Mouse (Mus musculus) right cerebral cortex, postnatal 4 days (tissue): ENCODE results near the gene Slit3.

ENCODE experiments used
- DNase-seq: peaks from one replicate; pipeline ENCODE4 v3.0.0-alpha.2; 2022

Gene Slit3

GRCm38 (mm10) chr11:35663661-35664060 lies 542.6 kb downstream of the Slit3 start:
- DNase-seq = no peak

GRCm38 (mm10) chr11:35664991-35665390 lies 544.0 kb downstream of the Slit3 start:
- peak; percentile 29 for DNase-seq

GRCm38 (mm10) chr11:35667428-35667827 lies 546.4 kb downstream of the Slit3 start:
- no peak for DNase-seq

GRCm38 (mm10) chr11:35668138-35668537 lies 547.1 kb downstream of the Slit3 start:
- DNase-seq = peak; percentile 32

GRCm38 (mm10) chr11:35668750-35669149 lies 547.7 kb downstream of the Slit3 start:
- no peak for DNase-seq

- no peak for DNase-seq
Observed at GRCm38 (mm10) chr11:35669536-35669935, 548.5 kb downstream of the Slit3 start.

- no peak for DNase-seq
Observed at GRCm38 (mm10) chr11:35670181-35670580, 549.2 kb downstream of the Slit3 start.

- DNase-seq = no peak
Observed at GRCm38 (mm10) chr11:35670746-35671145, 549.7 kb downstream of the Slit3 start.

- DNase-seq = peak; percentile 59
Observed at GRCm38 (mm10) chr11:35673050-35673449, 552.0 kb downstream of the Slit3 start.

- DNase-seq = no peak
Observed at GRCm38 (mm10) chr11:35674242-35674641, 553.2 kb downstream of the Slit3 start.

- no peak for DNase-seq
Observed at GRCm38 (mm10) chr11:35676744-35677143, 555.7 kb downstream of the Slit3 start.

GRCm38 (mm10) chr11:35679976-35680375 lies 559.0 kb downstream of the Slit3 start:
- no peak for DNase-seq

- no peak for DNase-seq
Observed at GRCm38 (mm10) chr11:35687316-35687715, 566.3 kb downstream of the Slit3 start.

- no peak for DNase-seq
Observed at GRCm38 (mm10) chr11:35690515-35691281, 569.7 kb downstream of the Slit3 start.

- DNase-seq = peak; percentile 83
Observed at GRCm38 (mm10) chr11:35693136-35693535, 572.1 kb downstream of the Slit3 start.

- no peak for DNase-seq
Observed at GRCm38 (mm10) chr11:35693625-35694024, 572.6 kb downstream of the Slit3 start.

- no peak for DNase-seq
Observed at GRCm38 (mm10) chr11:35697476-35697875, 576.5 kb downstream of the Slit3 start.

- DNase-seq = no peak
Observed at GRCm38 (mm10) chr11:35698901-35699300, 577.9 kb downstream of the Slit3 start.

- DNase-seq = no peak
Observed at GRCm38 (mm10) chr11:35703471-35703870, 582.4 kb downstream of the Slit3 start.

- DNase-seq = no peak
Observed at GRCm38 (mm10) chr11:35704381-35704780, 583.4 kb downstream of the Slit3 start.

GRCm38 (mm10) chr11:35704927-35705326 lies 583.9 kb downstream of the Slit3 start:
- no peak for DNase-seq

- DNase-seq = no peak
Observed at GRCm38 (mm10) chr11:35707431-35707830, 586.4 kb downstream of the Slit3 start.

- no peak for DNase-seq
Observed at GRCm38 (mm10) chr11:35711314-35711713, 590.3 kb downstream of the Slit3 start.

GRCm38 (mm10) chr11:35718881-35719280 lies 597.9 kb downstream of the Slit3 start:
- DNase-seq = no peak

GRCm38 (mm10) chr11:35723876-35724275 lies 602.9 kb downstream of the Slit3 start:
- DNase-seq = no peak
